1 mouse cellular context compared by ENCODE assay signal in the genomic region with DNA sequence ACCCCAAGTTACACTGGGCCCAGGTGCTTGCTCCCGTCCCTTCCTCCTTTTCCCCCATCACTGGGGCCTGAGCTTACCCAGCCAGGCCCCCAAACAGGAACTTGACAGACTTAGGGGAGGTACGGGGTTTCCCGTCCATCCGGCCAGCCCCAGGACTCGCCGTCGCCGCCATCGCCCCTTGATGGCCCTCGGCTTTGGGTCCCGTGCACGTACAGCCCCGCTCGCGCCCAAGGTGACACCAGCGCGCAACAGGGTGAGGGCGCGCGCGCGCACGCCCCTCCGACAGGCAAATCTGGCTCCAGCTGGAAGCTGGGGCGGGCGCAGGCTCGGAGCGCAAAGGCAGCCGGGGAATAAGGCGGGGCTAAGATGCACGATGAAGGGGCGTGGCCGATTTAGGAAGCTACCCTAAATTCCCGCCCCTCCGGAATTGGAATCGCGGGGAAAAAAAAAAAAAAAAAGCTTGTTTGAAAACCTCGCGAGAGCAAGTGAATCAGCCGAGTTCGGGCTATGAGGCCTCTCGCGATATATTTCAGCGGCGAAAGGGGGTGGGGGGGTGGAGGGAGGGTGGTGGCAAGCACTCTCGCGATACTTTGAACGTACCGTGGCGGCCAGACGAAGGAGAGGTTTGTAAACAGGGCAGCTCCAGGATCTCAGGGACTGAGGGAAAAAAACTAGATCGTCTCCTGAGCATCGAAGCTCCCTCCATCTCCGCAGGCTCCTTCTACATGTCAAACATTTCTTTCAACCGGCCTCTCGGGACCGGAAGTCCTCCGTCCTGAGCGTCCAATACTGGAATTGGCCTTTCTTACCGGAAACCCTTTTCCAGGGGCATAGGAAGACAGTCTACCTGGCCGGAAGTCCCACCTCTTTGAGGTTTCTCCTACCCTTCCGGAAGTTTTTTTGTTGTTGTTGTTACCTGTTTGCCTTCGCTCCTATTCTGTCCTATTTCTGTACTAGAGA.
A peak's percentile ranks its signal among the peaks of the same experiment; 100 is the strongest.
TF ChIP-seq lines count a peak whose summit lies in the region.

Gene Rnf167, plus strand, starts transcription at position 545 of the 960 bp plus-strand sequence.
Gene Slc25a11, minus strand, starts transcription at position 789 of the 960 bp plus-strand sequence.

TF ChIP-seq in CH12.LX, 34 proteins besides CTCF, POLR2A, EP300 and RAD21 (continued from another document):
- TF ChIP-seq TBP (conservative IDR thresholded peaks at IDR 0.05; ENCODE audit: low read depth, low read length): peak; percentile 86; the same call in 1 of the 2 replicates
- peak; percentile 88 for TF ChIP-seq ZMIZ1 (IDR thresholded peaks at IDR 0.05; ENCODE audit: low read depth, low read length)
- TF ChIP-seq MAZ (IDR thresholded peaks at IDR 0.05; ENCODE audit: low read depth, low read length): peak; percentile 89
- TF ChIP-seq USF2 (conservative IDR thresholded peaks at IDR 0.05; ENCODE audit: low read depth, low read length): no peak
- no peak for TF ChIP-seq ZC3H11A (IDR thresholded peaks at IDR 0.05; ENCODE audit: low read depth, low read length)
- TF ChIP-seq NELFE (IDR thresholded peaks at IDR 0.05; ENCODE audit: low read depth, low read length): peak; percentile 95
- TF ChIP-seq ELF1 (IDR thresholded peaks at IDR 0.05; ENCODE audit: low read depth, low read length): peak; percentile 87
- TF ChIP-seq JUND (conservative IDR thresholded peaks at IDR 0.05; ENCODE audit: low read depth, low read length): no peak
- peak; percentile 93 for TF ChIP-seq SIN3A (IDR thresholded peaks at IDR 0.05; ENCODE audit: low read length)
- TF ChIP-seq PAX5 (IDR thresholded peaks at IDR 0.05; ENCODE audit: low read length): no peak
- peak; percentile 28 for TF ChIP-seq SMC3 (IDR thresholded peaks at IDR 0.05; ENCODE audit: low read depth, low read length)
- TF ChIP-seq ZNF384 (IDR thresholded peaks at IDR 0.05; ENCODE audit: low read depth, low read length): peak; percentile 99
- no peak for TF ChIP-seq GABPA (IDR thresholded peaks at IDR 0.05; ENCODE audit: insufficient replicate concordance, low read depth, low read length)
- peak; percentile 85 for TF ChIP-seq NRF1 (IDR thresholded peaks at IDR 0.05; ENCODE audit: low read depth, low read length)
- peak; percentile 92 for TF ChIP-seq MXI1 (IDR thresholded peaks at IDR 0.05; ENCODE audit: low read depth, low read length)
- TF ChIP-seq JUN (IDR thresholded peaks at IDR 0.05; ENCODE audit: insufficient read depth, low read depth, low read length): no peak
- TF ChIP-seq MYC (IDR thresholded peaks at IDR 0.05; ENCODE audit: low read depth, low read length): peak; percentile 57; the same call in 1 of the 2 replicates
- 0 out of 2 replicates have a peak, but pooled peaks have one; percentile 53 for TF ChIP-seq KAT2A (IDR thresholded peaks at IDR 0.05; ENCODE audit: insufficient replicate concordance, low read length)
- no peak for TF ChIP-seq USF1 (IDR thresholded peaks at IDR 0.05; ENCODE audit: low read depth, low read length)
- peak; percentile 8; the same call in 1 of the 2 replicates for TF ChIP-seq CHD1 (IDR thresholded peaks at IDR 0.05; ENCODE audit: low read depth, low read length)
- peak; percentile 76 for TF ChIP-seq ETS1 (conservative IDR thresholded peaks at IDR 0.05; ENCODE audit: low read depth, low read length)
- no peak; the same call in 1 of the 2 replicates for TF ChIP-seq UBTF (IDR thresholded peaks at IDR 0.05; ENCODE audit: low read depth, low read length)
- peak; percentile 89 for TF ChIP-seq TCF12 (IDR thresholded peaks at IDR 0.05; ENCODE audit: low read depth, low read length)
- TF ChIP-seq BHLHE40 (IDR thresholded peaks at IDR 0.05; ENCODE audit: low read depth, low read length): peak; percentile 96
- peak; percentile 52 for TF ChIP-seq IRF4 (IDR thresholded peaks at IDR 0.05; ENCODE audit: low read depth, low read length)
- peak; percentile 93; the same call in 1 of the 2 replicates for TF ChIP-seq E2F4 (IDR thresholded peaks at IDR 0.05; ENCODE audit: insufficient replicate concordance, low read depth, low read length)
- TF ChIP-seq ZKSCAN1 (IDR thresholded peaks at IDR 0.05; ENCODE audit: borderline replicate concordance, low read depth, low read length): no peak
- peak; percentile 73 for TF ChIP-seq HCFC1 (IDR thresholded peaks at IDR 0.05; ENCODE audit: low read depth, low read length)
- TF ChIP-seq RCOR1 (conservative IDR thresholded peaks at IDR 0.05; ENCODE audit: low read depth, low read length): no peak
- TF ChIP-seq MAX (IDR thresholded peaks at IDR 0.05; ENCODE audit: low read length): peak; percentile 78; the same call in 1 of the 2 replicates
